Mouse (Mus musculus) limb, embryonic 14.5 days (tissue): ENCODE results near the gene Eif2ak4. TPM values are rescaled to one million over a fixed set of nuclear protein-coding genes. Genes with fewer than 3 reads are reported as not detected.

Experiments used
- ATAC-seq: fragments of 200-750 bp; cut with Nextera tagmentation; 2 replicates; pipeline ENCODE4 v1.8.0; 2017; ENCODE audit warnings: low read depth, moderate number of reproducible peaks, moderate TSS enrichment; ENCODE audit not compliant: low FRiP score
- DNase-seq: peaks from one replicate; pipeline ENCODE4 v3.0.0-alpha.2; 2015; ENCODE audit warnings: low spot score
- H3K27ac ChIP-seq: fragments of 300-500 bp; sonication (generic); replicated peaks from 2 replicates; pipeline ENCODE4 v1.5.1; 2014; ENCODE audit warnings: low read depth, mild to moderate bottlenecking, low read length, moderate library complexity, mixed read lengths
- H3K27me3 ChIP-seq: fragments of 300-500 bp; sonication (generic); 2 replicates; pipeline ENCODE4 v1.6.1; 2014; ENCODE audit warnings: low read length, mixed read lengths; ENCODE audit not compliant: control insufficient read depth, insufficient read depth
- H3K36me3 ChIP-seq: fragments of 300-500 bp; sonication (generic); 2 replicates; pipeline ENCODE4 v1.6.1; 2014; ENCODE audit warnings: mild to moderate bottlenecking, low read length, moderate library complexity, mixed read lengths; ENCODE audit not compliant: control insufficient read depth, insufficient read depth
- H3K4me1 ChIP-seq: fragments of 300-500 bp; sonication (generic); 2 replicates; pipeline ENCODE4 v1.6.1; 2014; ENCODE audit warnings: antibody characterized with exemption, low read length, mixed read lengths; ENCODE audit not compliant: control insufficient read depth, insufficient read depth
- H3K4me2 ChIP-seq: fragments of 300-500 bp; sonication (generic); replicated peaks from 2 replicates; pipeline ENCODE4 v1.6.1; 2014; ENCODE audit warnings: low read depth, mild to moderate bottlenecking, low read length, moderate library complexity; ENCODE audit not compliant: severe bottlenecking
- H3K4me3 ChIP-seq: fragments of 300-500 bp; sonication (generic); replicated peaks from 2 replicates; pipeline ENCODE4 v1.5.1; 2014; ENCODE audit warnings: low read length
- H3K9ac ChIP-seq: fragments of 300-500 bp; sonication (generic); 2 replicates; pipeline ENCODE4 v1.6.1; 2014; ENCODE audit warnings: mild to moderate bottlenecking, low read depth, low read length, moderate library complexity; ENCODE audit not compliant: severe bottlenecking
- H3K9me3 ChIP-seq: fragments of 300-500 bp; sonication (generic); 2 replicates; pipeline ENCODE4 v1.6.1; 2016; ENCODE audit warnings: low read length; ENCODE audit not compliant: control insufficient read depth
- POLR2A ChIP-seq: fragments of 200-500 bp; IDR thresholded peaks from 2 replicates; pipeline ENCODE4 v1.8.0; 2012; ENCODE audit warnings: inconsistent platforms, mild to moderate bottlenecking, moderate library complexity, borderline replicate concordance; ENCODE audit not compliant: insufficient read depth, insufficient read length; ENCODE audit errors: extremely low read depth
- WGBS: fragments of 180-500 bp; shearing (Covaris S2); extraction: QIAGEN DNeasy Blood & Tissue Kit; methylation state at CpG from one replicate; pipeline ENCODE4 v1.1.7; 2014; 5-methylcytosine and 5-hydroxymethylcytosine counted together
- polyA plus RNA-seq, 2 experiments: library from polyadenylated mRNA; depleted of rRNA in 1 of 2; stranded (reverse) in 1 of 2; unstranded in 1 of 2; fragments of >200 nt; fragmentation: Nextera tagmentation in 1 of 2; extraction: Ambion mirVana in 1 of 2; gene quantifications; 2 replicates each; pipeline versions ENCODE4 v1.2.1 to v1.2.3; 2012 to 2014

The Eif2ak4 gene
- polyA plus RNA-seq, 2 experiments = 12.7 to 24.1 TPM

- Histone ChIP-seq H3K27me3 (no peaks in the 10 kb centered on the region), H3K4me2 (no peak overlapping the region), H3K36me3 (peaks cover 91% of the 10 kb centered on the region), H3K4me3 (no peak overlapping the region), H3K4me1 (no peaks in the 10 kb centered on the region), H3K9ac (no peak overlapping the region), H3K27ac (no peak overlapping the region), H3K9me3 (no peaks in the 10 kb centered on the region)
- DNase-seq (no peak), ATAC-seq (no peak)
- TF ChIP-seq POLR2A = no peak
Measured at GRCm38 (mm10) chr2:118468354-118468753, 79.9 kb downstream of the Eif2ak4 start.

DNA sequence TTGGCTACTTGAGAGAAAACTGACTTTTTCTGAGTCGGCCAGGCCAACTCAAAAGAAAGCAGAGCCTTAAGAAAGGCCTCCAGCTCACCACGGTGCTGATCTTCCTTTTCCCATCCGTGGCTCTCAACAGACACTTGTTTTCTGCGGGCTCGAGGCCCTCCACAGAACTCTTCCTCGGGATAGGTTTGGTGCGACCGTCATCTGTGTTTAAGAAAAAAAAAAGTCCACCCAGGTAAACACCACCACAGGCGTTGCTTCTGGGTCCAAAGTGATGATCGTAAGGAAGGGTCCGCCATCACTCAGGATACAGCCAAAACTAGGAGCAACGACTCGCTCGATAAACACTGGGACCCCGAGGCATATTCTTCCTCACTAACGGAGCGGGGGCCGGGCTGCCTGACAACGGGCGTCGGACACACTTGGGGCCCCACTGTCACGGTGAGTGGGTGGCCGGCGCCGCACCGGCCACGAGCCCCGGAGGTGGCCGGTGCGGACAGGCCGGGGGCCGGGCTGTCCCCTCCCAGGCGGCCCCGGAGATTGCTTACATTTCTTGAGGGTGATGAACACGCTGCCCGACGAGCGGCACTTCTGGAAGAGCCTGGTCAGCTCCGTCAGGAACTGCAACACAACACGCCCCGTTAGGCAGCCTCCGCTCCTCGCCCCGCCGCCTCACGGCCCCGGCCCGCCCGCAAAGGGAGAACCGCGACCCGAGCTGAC lies 90.6 kb downstream of the Eif2ak4 start:
- peak overlapping the region; percentile 90 for H3K9ac ChIP-seq
- H3K4me2 ChIP-seq = peak overlapping the region; percentile 76
- peaks cover 33% of the 10 kb centered on the region for H3K36me3 ChIP-seq
- no peaks in the 10 kb centered on the region for H3K27me3 ChIP-seq
- H3K9me3 ChIP-seq = no peaks in the 10 kb centered on the region
- H3K27ac ChIP-seq = peak overlapping the region; percentile 67
- TF ChIP-seq POLR2A = no peak
- H3K4me3 ChIP-seq = peak overlapping the region; percentile 90
- no peak for DNase-seq
- 3% methylated on average over 44 of the region's 52 CpGs for WGBS
- peak; percentile 58 for ATAC-seq
- peaks cover 5% of the 10 kb centered on the region; the same call in 1 of the 2 replicates for H3K4me1 ChIP-seq

GRCm38 (mm10) chr2:118479550-118479909 lies 91.1 kb downstream of the Eif2ak4 start, which contains the start of gene Srp14:
Gene Srp14, minus strand, starts transcription at chr2:118479711.
- H3K4me3 ChIP-seq = peak within 1 kb of the TSS; percentile 90
- peak within 1 kb of the TSS; percentile 67 for H3K27ac ChIP-seq
- TF ChIP-seq POLR2A = 0 out of 2 replicates have a peak, but pooled peaks have one; percentile 81
- no peaks in the 10 kb centered on the region for H3K9me3 ChIP-seq
- H3K4me2 ChIP-seq = peak within 1 kb of the TSS; percentile 76
- H3K36me3 ChIP-seq = peaks cover 28% of the 10 kb centered on the region
- DNase-seq (peak; percentile 95), ATAC-seq (peak; percentile 95)
- H3K27me3 ChIP-seq = no peaks in the 10 kb centered on the region
- peak within 1 kb of the TSS; percentile 90 for H3K9ac ChIP-seq
- peaks cover 5% of the 10 kb centered on the region; the same call in 1 of the 2 replicates for H3K4me1 ChIP-seq
- WGBS = under 1% methylated on average over 35 of the region's 35 CpGs

GRCm38 (mm10) chr2:118480886-118481285 lies 92.5 kb downstream of the Eif2ak4 start:
- Histone ChIP-seq H3K4me1 (peaks cover 5% of the 10 kb centered on the region; the same call in 1 of the 2 replicates), H3K27me3 (no peaks in the 10 kb centered on the region), H3K9ac (no peak overlapping the region), H3K27ac (no peak overlapping the region), H3K4me2 (no peak overlapping the region), H3K4me3 (no peak overlapping the region), H3K9me3 (no peaks in the 10 kb centered on the region), H3K36me3 (peaks cover 15% of the 10 kb centered on the region)
- 93% methylated on average over 7 of the region's 7 CpGs for WGBS
- TF ChIP-seq POLR2A = no peak
- DNase-seq = no peak
- no peak for ATAC-seq

GRCm38 (mm10) chr2:118483032-118483431 lies 94.6 kb downstream of the Eif2ak4 start:
- H3K9ac ChIP-seq = no peak overlapping the region
- no peak overlapping the region for H3K27ac ChIP-seq
- no peak for TF ChIP-seq POLR2A
- H3K4me1 ChIP-seq = peaks cover 5% of the 10 kb centered on the region; the same call in 1 of the 2 replicates
- no peak overlapping the region for H3K4me2 ChIP-seq
- no peaks in the 10 kb centered on the region for H3K27me3 ChIP-seq
- H3K4me3 ChIP-seq = no peak overlapping the region
- ATAC-seq (no peak), DNase-seq (no peak)
- WGBS = 75% methylated on average over 5 of the region's 5 CpGs
- no peaks in the 10 kb centered on the region for H3K36me3 ChIP-seq
- H3K9me3 ChIP-seq = no peaks in the 10 kb centered on the region
